Mouse (Mus musculus) midbrain, embryonic 11.5 days (tissue): ENCODE data around the gene Pax2. TPM values are rescaled to one million over a fixed set of nuclear protein-coding genes. Genes with fewer than 3 reads are reported as not detected.

Experiments used
- ATAC-seq: fragments of 200-750 bp; cut with Nextera tagmentation; 2 replicates; pipeline ENCODE4 v1.8.0; 2017; ENCODE audit warnings: moderate TSS enrichment, moderate library complexity; ENCODE audit not compliant: low FRiP score
- DNase-seq: peaks from one replicate; pipeline ENCODE4 v3.0.0; 2015; ENCODE audit warnings: low spot score; ENCODE audit errors: missing footprints
- H3K27ac ChIP-seq: fragments of 300-500 bp; sonication (generic); 2 replicates; pipeline ENCODE4 v1.5.1; 2014; ENCODE audit warnings: low read depth, low read length
- H3K27me3 ChIP-seq: fragments of 300-500 bp; sonication (generic); 2 replicates; pipeline ENCODE4 v1.6.1; 2014; ENCODE audit warnings: mild to moderate bottlenecking, low read length, moderate library complexity, mixed read lengths; ENCODE audit not compliant: control insufficient read depth, insufficient read depth
- H3K36me3 ChIP-seq: fragments of 300-500 bp; sonication (generic); 2 replicates; pipeline ENCODE4 v1.6.1; 2014; ENCODE audit warnings: mild to moderate bottlenecking, low read length, moderate library complexity, mixed read lengths; ENCODE audit not compliant: control insufficient read depth, insufficient read depth
- H3K4me1 ChIP-seq: fragments of 300-500 bp; sonication (generic); 2 replicates; pipeline ENCODE4 v1.6.1; 2014; ENCODE audit warnings: low read length; ENCODE audit not compliant: control insufficient read depth, insufficient read depth
- H3K4me2 ChIP-seq: fragments of 300-500 bp; sonication (generic); 2 replicates; pipeline ENCODE4 v1.6.1; 2014; ENCODE audit warnings: mild to moderate bottlenecking, moderate library complexity
- H3K4me3 ChIP-seq: fragments of 300-500 bp; sonication (generic); 2 replicates; pipeline ENCODE4 v1.5.1; 2014; ENCODE audit warnings: low read depth, low read length
- H3K9ac ChIP-seq: fragments of 300-500 bp; sonication (generic); 2 replicates; pipeline ENCODE4 v1.6.1; 2014; ENCODE audit warnings: low read length
- H3K9me3 ChIP-seq: fragments of 300-500 bp; sonication (generic); 2 replicates; pipeline ENCODE4 v1.6.1; 2016; ENCODE audit warnings: low read length; ENCODE audit not compliant: control insufficient read depth
- WGBS: fragments of 180-500 bp; shearing (Covaris S2); extraction: QIAGEN DNeasy Blood & Tissue Kit; methylation state at CpG from one replicate; pipeline ENCODE4 v1.1.7; 2014; 5-methylcytosine and 5-hydroxymethylcytosine counted together
- polyA plus RNA-seq: library from polyadenylated mRNA; unstranded; fragments of >200 nt; fragmentation: Nextera tagmentation; extraction: Ambion mirVana; gene quantifications from 2 replicates; pipeline ENCODE4 v1.2.1, GENCODE M21; 2014

Pax2 gene
- polyA plus RNA-seq, 1 experiment from 2014 or later: 0.34 TPM

DNA sequence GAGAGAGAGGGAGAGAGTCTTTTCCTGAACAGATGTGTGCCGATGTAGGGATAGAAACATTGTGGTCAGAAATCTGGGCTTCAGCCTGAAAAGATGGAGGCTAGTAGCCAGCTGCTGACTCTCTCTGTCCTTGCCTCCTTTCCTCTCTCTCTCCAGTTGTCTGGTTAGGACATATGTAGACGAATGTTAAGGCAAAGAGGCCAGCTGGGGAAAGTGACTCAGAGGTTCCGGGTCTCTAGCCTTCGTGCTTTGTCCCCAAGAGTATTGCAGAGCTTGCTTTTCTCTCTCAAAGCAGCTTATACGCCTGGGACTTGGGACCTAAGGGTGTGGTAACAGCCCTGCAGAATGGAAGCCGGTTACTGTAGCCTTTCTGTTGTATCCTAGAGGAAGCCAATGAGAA, 62.8 kb downstream of the Pax2 start:
- Histone ChIP-seq H3K4me1 (peaks cover 7% of the 10 kb centered on the region), H3K27ac (no peak overlapping the region), H3K36me3 (no peaks in the 10 kb centered on the region), H3K27me3 (peaks cover 7% of the 10 kb centered on the region), H3K4me3 (no peak overlapping the region), H3K9ac (no peak overlapping the region), H3K4me2 (no peak overlapping the region), H3K9me3 (no peaks in the 10 kb centered on the region)
- ATAC-seq: no peak
- 80% methylated on average over 6 of the region's 6 CpGs for WGBS
- no peak for DNase-seq

DNA sequence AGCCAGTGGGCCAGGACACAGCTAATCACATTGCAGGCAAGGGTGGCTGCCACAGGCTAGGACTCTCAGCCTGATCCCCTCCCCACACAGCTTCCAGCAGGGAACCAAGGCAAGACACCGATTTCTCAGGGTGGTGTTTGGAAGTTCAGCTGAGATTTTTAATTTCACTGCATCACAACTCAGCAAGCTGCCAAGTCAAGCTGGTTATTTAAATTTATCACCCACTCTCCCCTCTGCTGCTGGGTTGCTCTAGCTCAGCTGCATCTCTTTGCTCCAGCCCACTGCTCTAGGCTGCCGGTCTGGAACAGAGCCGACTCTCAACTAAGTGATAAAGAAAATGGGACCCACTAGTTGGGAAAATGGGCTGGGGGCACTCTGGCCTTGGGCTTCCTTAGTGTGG, 65.7 kb downstream of the Pax2 start:
- ATAC-seq (no peak), DNase-seq (no peak)
- WGBS: 84% methylated on average over 3 of the region's 3 CpGs
- H3K9me3 ChIP-seq: no peaks in the 10 kb centered on the region
- no peak overlapping the region for H3K9ac ChIP-seq
- no peak overlapping the region for H3K27ac ChIP-seq
- peaks cover 19% of the 10 kb centered on the region for H3K4me1 ChIP-seq
- H3K27me3 ChIP-seq: peaks cover 11% of the 10 kb centered on the region
- no peaks in the 10 kb centered on the region for H3K36me3 ChIP-seq
- H3K4me2 ChIP-seq: no peak overlapping the region
- H3K4me3 ChIP-seq: no peak overlapping the region

DNA sequence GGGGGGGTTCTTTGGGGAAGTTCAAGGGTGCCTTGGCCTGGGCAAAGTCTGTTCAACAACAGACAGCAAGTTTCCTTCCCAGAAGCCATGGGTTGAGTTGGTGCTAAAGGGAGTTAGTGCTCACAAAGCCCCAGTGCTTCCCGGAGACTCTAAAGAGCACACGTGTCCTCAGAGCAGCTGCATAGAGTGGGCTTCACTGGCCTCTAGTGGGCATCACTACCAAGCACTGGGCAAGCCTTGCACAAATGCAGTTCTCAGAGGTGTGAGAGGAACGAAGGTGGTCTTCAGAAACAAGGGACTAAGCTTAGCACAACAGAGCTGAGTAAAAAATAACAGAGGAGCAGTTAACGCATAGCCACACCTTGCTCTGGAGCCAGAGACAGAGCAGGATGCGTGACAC, 66.5 kb downstream of the Pax2 start:
- peaks cover 19% of the 10 kb centered on the region for H3K4me1 ChIP-seq
- DNase-seq (no peak), ATAC-seq (no peak)
- H3K4me2 ChIP-seq: no peak overlapping the region
- H3K27me3 ChIP-seq: peaks cover 11% of the 10 kb centered on the region
- H3K36me3 ChIP-seq: no peaks in the 10 kb centered on the region
- no peak overlapping the region for H3K4me3 ChIP-seq
- WGBS: 84% methylated on average over 5 of the region's 5 CpGs
- no peak overlapping the region for H3K9ac ChIP-seq
- no peak overlapping the region for H3K27ac ChIP-seq
- H3K9me3 ChIP-seq: no peaks in the 10 kb centered on the region

DNA sequence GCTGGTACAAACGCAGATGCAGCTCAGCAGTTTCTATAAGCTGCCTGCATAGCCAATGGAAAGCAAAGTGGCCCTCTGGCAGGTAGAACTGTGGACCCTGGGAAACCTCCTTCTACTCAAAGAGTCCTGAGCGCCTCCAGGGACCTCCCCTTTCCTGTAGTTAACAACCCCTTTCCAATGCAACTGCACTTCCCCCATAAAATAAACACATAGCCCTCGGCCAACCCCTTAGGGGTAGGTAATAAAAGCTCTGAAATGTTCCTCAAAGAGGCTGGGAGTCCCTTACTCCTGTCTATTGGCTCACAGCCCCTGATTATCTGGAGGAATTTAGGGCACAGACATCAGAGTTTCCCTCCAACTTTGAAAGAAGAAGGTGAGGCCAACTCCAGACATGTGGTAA, 67.8 kb downstream of the Pax2 start:
- ATAC-seq (no peak), DNase-seq (no peak)
- no peak overlapping the region for H3K27ac ChIP-seq
- peaks cover 11% of the 10 kb centered on the region for H3K27me3 ChIP-seq
- 57% methylated on average over 3 of the region's 3 CpGs for WGBS
- no peaks in the 10 kb centered on the region for H3K36me3 ChIP-seq
- no peak overlapping the region for H3K9ac ChIP-seq
- H3K9me3 ChIP-seq: no peaks in the 10 kb centered on the region
- no peak overlapping the region for H3K4me2 ChIP-seq
- no peak overlapping the region for H3K4me3 ChIP-seq
- H3K4me1 ChIP-seq: peaks cover 16% of the 10 kb centered on the region

DNA sequence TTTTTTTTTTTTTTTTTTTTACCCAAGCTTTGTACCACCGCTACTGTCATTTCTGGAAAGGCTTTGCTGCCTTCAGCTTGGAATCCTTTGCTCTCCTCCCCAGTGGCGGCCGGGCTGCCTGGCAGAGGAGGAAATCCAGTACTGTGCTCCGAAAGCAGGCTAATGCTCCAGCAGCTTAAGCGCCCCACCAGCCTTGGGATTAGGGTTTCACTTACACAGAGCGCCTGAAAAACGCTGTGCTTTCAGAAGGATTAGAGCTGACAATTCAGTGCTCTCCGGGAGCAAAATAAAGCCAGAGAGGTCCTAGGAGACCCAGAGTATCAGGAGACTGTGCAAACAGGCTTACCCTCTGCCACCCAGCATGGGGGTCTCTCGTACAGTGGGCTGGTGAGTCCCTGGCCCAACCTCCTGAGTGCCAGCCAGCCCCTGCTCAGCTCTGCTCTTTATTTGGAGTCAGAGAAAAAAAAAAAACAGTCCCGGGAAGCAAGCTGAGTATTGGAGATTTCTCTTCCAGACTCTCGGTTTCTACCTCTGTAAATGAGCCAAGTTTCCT, 69.4 kb downstream of the Pax2 start:
- peak; percentile 89 for DNase-seq

DNA sequence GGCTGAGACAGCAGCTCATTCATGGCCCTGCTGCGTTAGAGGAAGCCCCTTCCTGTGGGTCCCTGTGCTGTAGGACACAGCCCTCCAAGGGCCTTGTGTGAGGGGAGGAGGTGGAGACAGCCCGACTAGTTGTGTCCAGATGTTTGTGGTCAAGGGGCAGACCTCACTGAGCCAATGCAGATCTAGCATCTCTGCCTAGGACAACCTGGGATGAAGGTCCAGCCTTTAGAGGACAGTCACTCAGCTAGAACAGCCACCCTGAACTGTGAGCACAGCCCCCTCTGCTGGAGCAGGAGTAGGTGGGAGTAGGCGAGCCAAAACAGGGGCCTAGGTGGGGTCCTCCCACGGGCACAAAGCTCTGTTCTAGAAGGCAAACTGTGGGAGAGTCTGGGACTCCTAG, 70.0 kb downstream of the Pax2 start:
- peak; percentile 91 for DNase-seq
- Histone ChIP-seq H3K9ac (no peak overlapping the region), H3K27ac (no peak overlapping the region), H3K4me1 (peaks cover 13% of the 10 kb centered on the region), H3K4me3 (no peak overlapping the region), H3K9me3 (no peaks in the 10 kb centered on the region), H3K36me3 (no peaks in the 10 kb centered on the region), H3K4me2 (no peak overlapping the region), H3K27me3 (peaks cover 11% of the 10 kb centered on the region)
- WGBS: 26% methylated on average over 4 of the region's 4 CpGs
- no peak for ATAC-seq

More for the DNA sequence above, 69.4 kb downstream of the Pax2 start:
- H3K27me3 ChIP-seq: peaks cover 11% of the 10 kb centered on the region
- H3K4me2 ChIP-seq: peak overlapping the region; percentile 25
- H3K9ac ChIP-seq: no peak overlapping the region
- H3K27ac ChIP-seq: no peak overlapping the region
- ATAC-seq: peak; percentile 38; the same call in 1 of the 2 replicates
- H3K36me3 ChIP-seq: no peaks in the 10 kb centered on the region
- WGBS: 4% methylated on average over 11 of the region's 11 CpGs
- H3K4me1 ChIP-seq: peaks cover 13% of the 10 kb centered on the region
- H3K9me3 ChIP-seq: no peaks in the 10 kb centered on the region
- H3K4me3 ChIP-seq: no peak overlapping the region

DNA sequence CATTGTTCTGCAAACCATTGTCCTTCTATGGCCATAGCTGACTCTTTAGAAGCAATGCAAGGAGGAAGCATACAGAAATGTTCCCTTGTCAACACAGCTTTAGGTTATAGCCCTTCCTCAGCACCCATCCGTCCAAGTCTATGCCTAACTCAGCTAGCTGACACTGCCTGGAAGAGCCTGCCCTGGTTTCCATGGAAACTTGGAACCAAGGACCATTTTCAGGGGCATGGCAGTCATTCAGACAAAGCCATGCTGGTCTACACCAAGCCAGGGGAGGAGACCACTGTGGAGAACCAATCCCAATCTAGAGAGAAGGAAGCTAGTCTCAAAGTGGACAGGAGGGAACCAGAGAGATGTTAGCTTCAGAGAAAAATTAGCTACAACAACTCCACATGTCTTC, 77.5 kb downstream of the Pax2 start:
- Histone ChIP-seq H3K9ac (no peak overlapping the region), H3K4me2 (no peak overlapping the region), H3K36me3 (no peaks in the 10 kb centered on the region), H3K27ac (no peak overlapping the region), H3K4me3 (no peak overlapping the region), H3K4me1 (peaks cover 17% of the 10 kb centered on the region), H3K27me3 (peaks cover 53% of the 10 kb centered on the region), H3K9me3 (no peaks in the 10 kb centered on the region)
- ATAC-seq (no peak), DNase-seq (no peak)
- WGBS: 44% methylated on average over 1 of the region's 1 CpGs

DNA sequence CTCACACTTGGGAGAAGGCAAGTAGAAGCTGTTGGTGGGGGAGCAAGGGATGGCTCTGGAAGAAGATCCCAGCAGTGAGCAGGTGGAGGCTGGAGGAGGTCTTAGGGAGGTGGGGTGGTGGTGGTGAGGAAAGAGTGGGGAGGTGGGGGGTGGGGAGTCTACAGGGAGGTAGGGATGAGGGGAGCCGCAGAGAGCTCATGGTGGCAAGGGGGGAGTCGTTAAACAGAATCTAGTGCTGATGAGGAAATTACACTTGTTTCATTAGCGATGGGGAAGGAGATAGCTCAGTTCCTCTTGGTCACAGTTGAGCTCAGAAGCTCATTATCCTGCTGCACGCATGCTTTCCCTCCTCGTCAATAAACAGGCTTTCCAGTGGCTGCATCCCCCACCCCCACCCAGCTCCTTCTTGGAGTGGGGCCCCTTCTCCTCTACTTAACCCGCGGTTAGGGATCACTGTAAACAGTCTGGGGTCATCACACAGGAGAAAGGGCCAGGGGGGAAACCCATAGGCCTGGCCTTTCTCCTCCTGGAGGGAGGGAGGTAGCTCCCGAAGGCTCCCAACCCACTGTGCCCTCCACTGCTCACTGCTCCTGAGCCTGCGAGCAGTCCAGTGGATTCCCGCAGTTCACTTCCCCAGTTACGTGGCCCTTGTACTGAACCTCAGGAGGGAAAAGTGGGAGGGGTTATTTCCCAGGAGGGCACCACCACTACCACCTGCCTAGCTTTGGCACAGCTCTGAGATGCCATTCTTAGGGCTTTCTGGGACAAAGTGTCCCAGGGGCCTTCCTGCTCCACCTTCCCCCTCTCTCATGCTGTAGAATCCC, 78.6 kb downstream of the Pax2 start:
- peak; percentile 89 for DNase-seq
- Histone ChIP-seq H3K9me3 (no peaks in the 10 kb centered on the region), H3K4me1 (peaks cover 17% of the 10 kb centered on the region), H3K4me2 (no peak overlapping the region), H3K27me3 (peaks cover 63% of the 10 kb centered on the region), H3K9ac (no peak overlapping the region), H3K4me3 (no peak overlapping the region), H3K36me3 (no peaks in the 10 kb centered on the region), H3K27ac (no peak overlapping the region)
- no peak for ATAC-seq
- WGBS: 12% methylated on average over 11 of the region's 11 CpGs
